Mouse (Mus musculus): ENCODE data around the gene Gatd1. TPM values are rescaled to one million over a fixed set of nuclear protein-coding genes. Genes with fewer than 3 reads are reported as not detected.

Gene Gatd1
- total RNA-seq, 2 experiments from 2014 or later: 16.3 to 25.9 TPM

Other genes with a start within 250 kb of the Gatd1 start
- gene Rnh1, start 241.3 kb downstream of the Gatd1 start, total RNA-seq (2015): 36.0 and 41.3 TPM in 2 replicates
- 43.4 and 57.6 TPM in 2 replicates for gene Rnh1, start 241.3 kb downstream of the Gatd1 start, total RNA-seq (2017)
- gene Hras, start 220.1 kb downstream of the Gatd1 start, total RNA-seq (2015): 30.5 and 40.6 TPM in 2 replicates
- 19.9 and 23.7 TPM in 2 replicates for gene Hras, start 220.1 kb downstream of the Gatd1 start, total RNA-seq (2017)
- gene Lrrc56, start 220.0 kb downstream of the Gatd1 start, total RNA-seq (2015): 0.39 and 0.84 TPM in 2 replicates
- gene Lrrc56, start 220.0 kb downstream of the Gatd1 start, total RNA-seq (2017): 0.50 and 3.4 TPM in 2 replicates
- 0.20 and 0.89 TPM in 2 replicates for gene Lmntd2, start 200.1 kb downstream of the Gatd1 start, total RNA-seq (2015)
- 0.10 TPM in 1 of 2 replicates, not detected in the other for gene Lmntd2, start 200.1 kb downstream of the Gatd1 start, total RNA-seq (2017)
- 3.2 and 4.3 TPM in 2 replicates for gene Rassf7, start 198.3 kb downstream of the Gatd1 start, total RNA-seq (2015)
- 2.2 and 6.6 TPM in 2 replicates for gene Rassf7, start 198.3 kb downstream of the Gatd1 start, total RNA-seq (2017)
- gene Phrf1, start 185.4 kb downstream of the Gatd1 start, total RNA-seq (2015): 51.0 and 53.0 TPM in 2 replicates
- 60.4 and 62.2 TPM in 2 replicates for gene Phrf1, start 185.4 kb downstream of the Gatd1 start, total RNA-seq (2017)
- 2.4 and 3.0 TPM in 2 replicates for gene Irf7, start 147.7 kb downstream of the Gatd1 start, total RNA-seq (2015)
- gene Irf7, start 147.7 kb downstream of the Gatd1 start, total RNA-seq (2017): 2.9 and 4.7 TPM in 2 replicates
- gene Cdhr5, start 137.3 kb downstream of the Gatd1 start, total RNA-seq (2015): not detected in 2 replicates
- gene Cdhr5, start 137.3 kb downstream of the Gatd1 start, total RNA-seq (2017): not detected in 2 replicates
- not detected in 2 replicates for gene Sct, start 135.0 kb downstream of the Gatd1 start, total RNA-seq (2015)
- gene Sct, start 135.0 kb downstream of the Gatd1 start, total RNA-seq (2017): not detected in 2 replicates
- gene Drd4, start 122.1 kb downstream of the Gatd1 start, total RNA-seq (2015): not detected in 2 replicates
- not detected in 2 replicates for gene Drd4, start 122.1 kb downstream of the Gatd1 start, total RNA-seq (2017)
- 33.6 and 33.7 TPM in 2 replicates for gene Deaf1, start 86.4 kb downstream of the Gatd1 start, total RNA-seq (2015)
- 19.8 and 23.0 TPM in 2 replicates for gene Deaf1, start 86.4 kb downstream of the Gatd1 start, total RNA-seq (2017)
- 11.1 and 11.7 TPM in 2 replicates for gene Tmem80, start 86.4 kb downstream of the Gatd1 start, total RNA-seq (2015)
- 9.1 and 9.2 TPM in 2 replicates for gene Tmem80, start 86.4 kb downstream of the Gatd1 start, total RNA-seq (2017)
- gene Eps8l2, start 75.3 kb downstream of the Gatd1 start, total RNA-seq (2015): 0.67 TPM in 1 of 2 replicates, not detected in the other
- gene Eps8l2, start 75.3 kb downstream of the Gatd1 start, total RNA-seq (2017): not detected in 2 replicates
- 103 and 117 TPM in 2 replicates for gene Taldo1, start 21.9 kb downstream of the Gatd1 start, total RNA-seq (2015)
- 508 and 513 TPM in 2 replicates for gene Taldo1, start 21.9 kb downstream of the Gatd1 start, total RNA-seq (2017)
- not detected in 2 replicates for gene Cend1, start 15.4 kb upstream of the Gatd1 start, total RNA-seq (2015)
- gene Cend1, start 15.4 kb upstream of the Gatd1 start, total RNA-seq (2017): not detected in 2 replicates
- 15.5 and 19.8 TPM in 2 replicates for gene Slc25a22, start 23.8 kb upstream of the Gatd1 start, total RNA-seq (2015)
- 4.4 and 5.3 TPM in 2 replicates for gene Slc25a22, start 23.8 kb upstream of the Gatd1 start, total RNA-seq (2017)
- 14.2 and 14.4 TPM in 2 replicates for gene Pidd1, start 29.9 kb upstream of the Gatd1 start, total RNA-seq (2015)
- 9.7 and 11.2 TPM in 2 replicates for gene Pidd1, start 29.9 kb upstream of the Gatd1 start, total RNA-seq (2017)
- gene Rplp2, start 33.2 kb upstream of the Gatd1 start, total RNA-seq (2015): 2,968 and 3,129 TPM in 2 replicates
- gene Rplp2, start 33.2 kb upstream of the Gatd1 start, total RNA-seq (2017): 2,070 and 2,265 TPM in 2 replicates
- 44.5 and 44.9 TPM in 2 replicates for gene Pnpla2, start 41.1 kb upstream of the Gatd1 start, total RNA-seq (2015)
- gene Pnpla2, start 41.1 kb upstream of the Gatd1 start, total RNA-seq (2017): 15.6 and 20.1 TPM in 2 replicates
- gene Cracr2b, start 47.0 kb upstream of the Gatd1 start, total RNA-seq (2015): 8.6 and 8.9 TPM in 2 replicates
- 11.4 and 16.6 TPM in 2 replicates for gene Cracr2b, start 47.0 kb upstream of the Gatd1 start, total RNA-seq (2017)
- gene Cd151, start 53.3 kb upstream of the Gatd1 start, total RNA-seq (2015): 11.0 and 14.7 TPM in 2 replicates
- 14.5 and 22.1 TPM in 2 replicates for gene Cd151, start 53.3 kb upstream of the Gatd1 start, total RNA-seq (2017)
- gene Polr2l, start 61.0 kb upstream of the Gatd1 start, total RNA-seq (2015): 31.3 and 40.2 TPM in 2 replicates
- gene Polr2l, start 61.0 kb upstream of the Gatd1 start, total RNA-seq (2017): 45.0 and 46.7 TPM in 2 replicates
- gene Tspan4, start 61.1 kb upstream of the Gatd1 start, total RNA-seq (2015): 18.3 and 23.9 TPM in 2 replicates
- gene Tspan4, start 61.1 kb upstream of the Gatd1 start, total RNA-seq (2017): 38.2 and 39.1 TPM in 2 replicates
- 5.8 and 6.3 TPM in 2 replicates for gene Chid1, start 125.7 kb upstream of the Gatd1 start, total RNA-seq (2015)
- 31.2 and 38.7 TPM in 2 replicates for gene Chid1, start 125.7 kb upstream of the Gatd1 start, total RNA-seq (2017)
- gene Ap2a2, start 148.0 kb upstream of the Gatd1 start, total RNA-seq (2015): 18.3 and 20.0 TPM in 2 replicates
- 23.4 and 23.6 TPM in 2 replicates for gene Ap2a2, start 148.0 kb upstream of the Gatd1 start, total RNA-seq (2017)
- gene Muc6, start 241.2 kb upstream of the Gatd1 start, total RNA-seq (2015): 0.37 and 0.77 TPM in 2 replicates
- gene Muc6, start 241.2 kb upstream of the Gatd1 start, total RNA-seq (2017): 0.08 and 0.10 TPM in 2 replicates